Mouse (Mus musculus) left cerebral cortex, postnatal 36 days (tissue): ENCODE results near the gene Tefm. TPM values are rescaled to one million over a fixed set of nuclear protein-coding genes. Genes with fewer than 3 reads are reported as not detected.

Source experiments
- DNase-seq, 2 experiments: peaks; one replicate each; pipeline ENCODE4 v3.0.0; 2021 to 2022; ENCODE audit warnings: low spot score in 2 of 2, mixed read lengths in 1 of 2
- intact Hi-C: fragments of 180-260 bp; cut with DNase I; formaldehyde crosslinking; loops from one replicate; pipeline ENCODE4 v1.15.1; 2025
- total RNA-seq, 2 experiments: library from RNA; stranded (reverse); gene quantifications; 2 replicates each; pipeline ENCODE4 v1.2.3; 2021

The Tefm gene
- total RNA-seq, 2 experiments from 2014 or later: 7.9 to 8.3 TPM

DNA sequence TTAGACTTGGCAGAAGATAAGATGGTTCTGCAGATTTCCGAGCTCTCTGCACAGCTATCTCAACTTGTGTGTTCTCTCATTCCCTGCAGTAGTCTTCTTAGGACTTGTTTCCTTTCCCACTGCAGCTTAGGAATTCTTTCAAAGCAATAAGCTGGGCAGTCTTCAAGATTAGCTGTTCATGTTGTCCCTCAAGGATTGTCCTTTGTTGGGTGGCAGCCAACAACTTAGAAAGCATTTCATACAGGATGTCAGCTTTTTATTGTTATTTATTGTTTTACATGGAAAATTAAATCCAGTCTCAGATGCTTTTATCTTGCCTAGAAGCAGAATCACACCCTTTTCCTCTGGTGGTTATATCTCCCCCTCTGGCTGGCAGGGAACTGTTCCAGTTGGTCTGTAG is 25.6 kb downstream of the Tefm start:
- DNase-seq: no peak

DNA sequence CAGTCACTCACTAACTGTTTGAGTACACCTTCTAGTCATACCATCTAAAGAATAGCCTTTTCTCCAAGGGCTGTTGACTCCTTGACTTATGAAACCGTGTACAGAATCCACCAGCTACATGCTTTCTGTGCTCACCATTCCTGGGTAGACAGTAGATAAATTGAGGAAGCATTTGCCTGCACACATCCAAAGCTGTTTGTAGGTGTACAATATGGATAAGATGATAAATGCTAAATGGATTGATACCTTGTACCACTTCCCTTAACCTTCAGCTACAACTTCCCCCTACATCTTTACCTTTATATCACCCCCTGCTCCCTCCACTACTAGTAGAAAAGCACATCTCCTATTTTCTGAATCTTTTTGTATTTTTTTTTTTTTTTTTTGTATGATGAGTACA is 37.6 kb downstream of the Tefm start:
- intact Hi-C loops: no loop called here
- no peak for DNase-seq

More for the DNA sequence above, 25.6 kb downstream of the Tefm start:
- intact Hi-C loops: no loop called here

DNA sequence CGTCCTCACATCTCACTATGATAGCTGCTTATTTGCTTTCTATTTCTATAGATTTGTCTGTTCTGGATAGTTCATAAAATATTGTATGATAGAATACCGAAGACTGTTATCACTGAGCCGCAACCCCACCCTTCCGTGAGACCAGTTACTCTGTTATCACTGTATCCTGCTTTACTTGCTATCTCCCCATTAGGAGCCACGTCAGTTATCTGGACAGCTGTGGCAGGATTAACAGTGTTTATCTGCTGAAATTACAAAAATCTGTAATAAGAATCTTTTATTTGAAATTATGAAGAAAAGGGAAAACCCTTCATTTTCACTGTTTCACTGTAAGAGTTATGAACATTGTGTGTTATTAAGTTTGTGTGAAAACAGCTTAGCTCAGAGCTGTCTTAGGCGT is 40.7 kb downstream of the Tefm start:
- no peak for DNase-seq
- intact Hi-C loops: no loop called here

DNA sequence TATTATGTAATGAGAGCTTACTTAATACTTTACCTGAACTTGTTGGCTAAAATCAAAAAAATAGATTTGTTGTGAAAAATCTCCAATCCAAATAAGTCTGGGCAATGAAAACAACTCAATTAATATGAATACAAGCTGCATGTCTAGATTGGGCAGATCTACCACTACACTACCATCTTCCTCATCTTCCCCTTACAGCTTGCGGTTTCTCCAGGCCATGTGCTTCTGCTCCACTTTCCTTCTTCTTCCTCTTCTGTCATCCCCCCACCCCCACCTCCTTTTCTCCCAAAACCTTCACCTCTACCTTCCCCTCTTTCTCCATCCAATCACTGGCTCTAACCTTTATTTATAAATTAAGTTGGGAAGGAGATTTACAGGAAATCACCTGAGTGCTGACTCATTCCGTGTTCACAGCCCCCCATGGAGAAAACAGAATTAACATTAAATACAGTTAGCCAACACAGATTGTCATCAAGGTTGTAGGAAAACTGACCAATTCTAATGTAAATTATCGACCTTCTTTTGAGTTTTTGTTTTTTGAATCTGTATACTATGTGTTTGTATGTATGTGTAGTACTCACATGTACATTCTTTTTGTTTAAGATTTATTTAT is 43.4 kb downstream of the Tefm start:
- no peak for DNase-seq
- intact Hi-C loops: no loop called here

DNA sequence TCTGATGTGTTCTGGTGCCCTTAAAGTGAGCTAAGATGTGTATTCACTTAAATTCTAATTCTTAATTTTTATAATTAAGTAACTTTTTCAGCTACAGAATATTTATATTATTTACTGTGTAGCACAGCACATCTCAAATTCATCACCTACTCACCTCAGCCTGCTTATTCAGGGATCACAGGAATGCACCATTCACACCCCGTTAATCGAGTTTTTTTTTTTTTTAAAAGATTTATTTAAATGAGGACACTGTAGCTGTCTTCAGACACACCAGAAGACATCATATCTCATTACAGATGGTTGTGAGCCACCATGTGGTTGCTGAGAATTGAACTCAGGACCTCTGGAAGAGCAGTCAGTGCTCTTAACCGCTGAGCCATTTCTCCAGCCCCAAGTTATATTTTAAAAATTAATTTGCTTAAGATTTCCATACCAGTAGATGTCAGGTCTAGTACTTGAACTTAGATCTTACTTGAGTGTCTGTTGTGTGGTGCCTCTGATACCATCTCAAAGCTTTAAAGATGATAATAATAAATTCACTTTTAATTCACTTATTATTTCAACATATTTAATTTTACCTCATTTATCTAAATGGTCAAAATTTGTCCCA is 51.3 kb downstream of the Tefm start:
- no peak for DNase-seq
- intact Hi-C loops: no loop called here

DNA sequence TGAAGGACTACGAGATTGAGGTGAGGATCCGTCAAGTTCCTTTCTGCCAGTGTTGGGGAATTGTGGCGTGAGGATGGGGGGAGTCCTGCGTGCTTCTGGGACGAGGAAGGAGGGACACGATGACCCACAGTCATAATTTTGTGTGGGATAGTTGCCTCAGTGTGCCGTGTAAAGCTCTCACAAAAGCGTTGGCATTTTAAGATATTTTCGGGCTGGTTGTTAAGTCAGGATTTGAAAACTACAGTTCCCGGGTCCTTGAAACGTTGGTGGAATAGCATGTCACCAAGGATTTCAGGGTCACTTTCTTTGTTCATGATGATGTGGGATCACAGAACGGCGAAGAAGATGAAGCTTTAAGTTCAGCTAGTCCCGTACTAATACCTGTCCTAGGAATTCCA is 52.2 kb downstream of the Tefm start:
- intact Hi-C loops: no loop called here
- no peak for DNase-seq

DNA sequence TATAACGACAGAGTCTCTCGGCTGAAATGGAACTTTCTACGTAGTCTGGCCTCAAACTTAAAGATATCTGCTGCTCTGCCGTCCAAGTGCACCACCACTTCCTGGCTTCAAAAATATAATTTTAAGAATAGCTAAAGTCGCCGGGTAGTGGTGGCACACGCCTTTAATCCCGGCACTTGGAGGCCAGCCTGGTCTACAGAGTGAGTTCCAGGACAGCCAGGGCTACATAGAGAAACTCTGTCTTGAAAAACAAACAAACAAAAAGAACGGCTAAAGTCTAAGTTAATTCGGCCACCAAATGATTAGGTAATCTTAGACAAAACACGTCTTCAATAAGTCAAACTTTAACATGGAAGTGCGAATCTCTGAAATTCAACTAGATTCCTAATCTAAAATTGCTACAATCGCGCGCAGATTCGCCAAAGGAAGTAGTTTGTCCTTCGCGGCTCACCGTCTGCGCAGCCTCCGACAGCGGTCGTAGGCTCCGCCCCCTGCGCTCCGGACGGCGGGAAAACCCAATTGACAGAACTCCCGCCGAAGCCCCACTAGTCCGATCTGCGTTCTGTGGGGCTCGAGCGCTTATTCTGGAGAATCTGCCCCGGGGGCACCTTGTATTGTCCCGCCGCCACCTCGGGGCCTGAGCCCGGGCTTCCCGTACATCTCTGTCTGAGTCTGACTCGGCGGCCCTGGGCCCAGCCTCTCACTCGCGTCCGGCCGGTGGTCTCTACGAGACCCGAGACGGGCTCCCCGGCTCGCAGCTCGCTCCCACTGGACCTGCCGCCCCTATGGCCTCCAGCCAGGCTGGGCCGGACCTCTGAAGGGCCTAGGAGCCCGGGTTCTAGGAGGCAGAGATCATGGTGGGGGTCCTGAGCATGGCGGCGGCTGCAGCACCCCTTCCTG is 52.8 kb downstream of the Tefm start, which contains the start of gene Atad5:
TSS of gene Atad5 (plus strand) at position 484 of the 900 bp plus-strand sequence.
- intact Hi-C loops: no loop called here
- DNase-seq: peak; percentile 87 to 89

DNA sequence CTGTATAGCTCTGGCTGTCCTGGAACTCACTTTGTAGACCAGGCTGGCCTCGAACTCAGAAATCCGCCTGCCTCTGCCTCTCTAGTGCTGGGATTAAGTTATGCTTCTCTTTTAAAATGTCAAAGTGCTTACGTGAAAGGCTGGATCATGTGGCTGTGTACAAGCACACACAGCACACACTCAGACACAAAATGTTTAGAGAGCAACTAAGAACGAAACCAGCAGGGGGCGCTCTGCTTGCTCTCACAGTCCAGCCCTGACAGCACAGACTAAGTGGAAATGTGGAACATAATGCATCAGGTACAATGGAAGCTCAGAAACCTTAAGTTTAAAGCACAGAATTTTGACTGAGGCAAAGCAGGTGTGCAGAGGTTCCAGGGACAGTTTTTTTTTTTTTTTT is 55.1 kb downstream of the Tefm start:
- intact Hi-C loops: no loop called here

More for the DNA sequence above, 55.1 kb downstream of the Tefm start:
- peak; percentile 50 to 76 for DNase-seq

Other genes with a start within 250 kb of the Tefm start
- 10 to 100 TPM; 24.6 to 29.1 TPM for gene Utp6, start 179.8 kb downstream of the Tefm start, total RNA-seq
- gene Suz12, start 149.1 kb downstream of the Tefm start, total RNA-seq: 10 to 100 TPM; 31.1 to 37.1 TPM
- 10 to 100 TPM; 15.2 TPM for gene Crlf3, start 61.2 kb downstream of the Tefm start, total RNA-seq
- 1 to 10 TPM; 2.6 to 4.3 TPM for gene Atad5, start 52.8 kb downstream of the Tefm start, total RNA-seq
- 10 to 100 TPM in 1 of 2 experiments, 1 to 10 TPM in 1; 7.1 to 10.6 TPM for gene Adap2, start 11.9 kb upstream of the Tefm start, total RNA-seq
- gene Rnf135, start 41.7 kb upstream of the Tefm start, total RNA-seq: 1 to 10 TPM; 5.0 to 7.0 TPM
- gene Rhot1, start 66.8 kb upstream of the Tefm start, total RNA-seq: 10 to 100 TPM; 68.0 to 68.5 TPM
- gene Rhbdl3, start 158.7 kb upstream of the Tefm start, total RNA-seq: 10 to 100 TPM; 19.8 to 29.7 TPM
- 10 to 100 TPM; 48.0 to 51.6 TPM for gene 5730455P16Rik, start 235.9 kb upstream of the Tefm start, total RNA-seq
- gene Zfp207, start 241.1 kb upstream of the Tefm start, total RNA-seq: 100 to 1,000 TPM in 1 of 2 experiments, 10 to 100 TPM in 1; 99.3 to 152 TPM